Mouse (Mus musculus) cerebellum, postnatal 10 days (tissue): ENCODE results near the gene Emc10.
A peak's percentile ranks its signal among the peaks of the same experiment; 100 is the strongest.

Experiments used
- DNase-seq, 2 experiments: peaks; one replicate each; pipeline ENCODE4 v3.0.0; 2021; ENCODE audit warnings: mixed read lengths in 2 of 2

Gene Emc10

DNA sequence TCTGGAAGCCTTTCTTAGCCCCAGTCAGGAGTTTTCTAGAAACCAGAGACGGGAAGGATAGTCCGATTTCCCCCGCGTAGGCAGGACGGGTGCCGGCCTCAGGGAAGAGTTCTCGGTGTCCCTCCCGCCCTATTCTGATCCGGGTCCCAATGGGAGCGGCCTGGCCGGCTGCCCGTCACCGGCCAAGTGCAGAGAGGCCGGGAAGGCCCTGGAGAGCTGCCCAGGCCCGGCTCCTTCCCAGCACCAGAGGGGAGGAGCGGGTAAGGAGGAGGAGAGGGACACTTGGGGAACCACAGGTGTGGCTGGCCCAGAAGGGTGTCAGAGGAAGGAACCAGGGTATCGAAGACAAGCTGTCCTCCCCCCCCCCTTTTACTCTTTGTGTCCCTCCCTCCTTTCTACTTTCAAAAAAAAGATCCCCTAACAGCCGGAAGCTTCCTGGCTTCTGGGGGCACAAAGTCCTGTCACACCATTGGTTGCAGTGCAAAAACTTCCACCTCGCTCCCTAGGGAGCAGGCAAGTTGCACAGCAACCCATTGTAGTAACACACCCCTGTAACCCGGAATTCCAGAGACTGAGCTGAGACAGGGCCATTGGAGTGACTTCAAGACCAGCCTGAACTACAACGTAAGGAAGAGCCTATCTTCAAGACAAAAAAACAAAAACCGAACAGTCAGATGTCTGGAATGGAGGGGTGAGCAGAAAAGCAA lies 28.9 kb upstream of the Emc10 start:
- DNase-seq: peak; percentile 80 to 85

DNA sequence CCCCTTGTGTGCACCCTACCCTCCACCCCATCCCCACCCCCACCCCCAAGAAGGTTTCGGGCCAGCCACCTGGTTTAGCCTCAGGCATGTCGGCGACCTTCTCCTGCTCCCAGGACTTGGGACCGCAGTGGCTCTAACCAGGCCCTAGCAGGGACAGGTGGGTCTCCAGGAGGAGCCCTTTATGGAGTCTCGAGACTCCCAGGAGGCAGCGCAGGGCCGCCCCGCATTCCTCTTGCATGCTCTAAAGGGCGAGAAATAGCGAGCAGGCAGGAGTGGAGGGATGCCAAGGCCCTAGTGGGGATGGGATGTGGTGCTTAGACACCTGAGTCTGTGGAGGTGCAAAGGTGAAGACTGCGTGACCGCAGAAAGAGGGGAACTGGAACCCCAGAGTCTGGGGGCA lies 28.2 kb upstream of the Emc10 start, which contains the start of gene Mybpc2:
Gene Mybpc2, minus strand, starts transcription at position 155 of the 400 bp plus-strand sequence.
- peak; percentile 45 to 57 for DNase-seq

DNA sequence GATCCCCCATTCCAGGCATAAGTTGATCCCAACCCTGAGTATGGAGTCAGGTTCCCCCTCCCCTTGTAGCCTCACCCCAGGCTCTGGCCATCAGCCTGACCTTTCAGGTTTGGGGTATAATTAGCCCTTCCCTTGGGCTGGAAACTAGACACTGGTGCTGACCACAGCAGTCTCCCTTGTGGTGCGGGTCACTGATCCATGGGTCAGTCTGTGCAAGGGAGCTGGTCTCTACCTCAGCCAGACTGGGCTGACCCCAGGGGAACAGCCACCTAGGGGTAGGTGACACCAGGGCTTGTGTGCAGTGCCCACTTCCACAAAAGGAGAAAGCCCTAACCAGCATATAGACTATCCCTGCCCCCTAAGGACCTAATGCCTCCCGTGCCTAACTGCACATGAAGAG lies 26.7 kb upstream of the Emc10 start:
- DNase-seq: no peak

DNA sequence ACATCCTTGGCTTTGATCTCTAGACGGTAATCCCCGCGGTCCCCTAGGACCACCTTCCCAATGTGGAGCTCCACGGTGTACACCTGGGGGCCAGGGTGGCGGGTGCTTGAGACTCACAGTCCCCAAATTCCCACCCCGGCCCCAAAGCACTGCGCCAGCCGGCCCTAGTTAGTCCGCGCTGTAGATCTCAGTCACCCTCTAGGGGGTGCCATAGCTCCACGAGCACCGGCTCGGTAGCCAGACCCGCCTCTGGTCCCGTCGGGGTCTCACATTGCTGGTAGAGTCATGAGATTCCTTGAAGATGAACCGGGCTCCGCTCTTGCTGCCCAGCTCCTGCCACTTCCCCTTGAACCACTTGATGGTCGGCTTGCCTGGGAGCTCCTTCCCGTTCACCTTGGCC lies 25.4 kb upstream of the Emc10 start:
- peak; percentile 88 to 90 for DNase-seq

DNA sequence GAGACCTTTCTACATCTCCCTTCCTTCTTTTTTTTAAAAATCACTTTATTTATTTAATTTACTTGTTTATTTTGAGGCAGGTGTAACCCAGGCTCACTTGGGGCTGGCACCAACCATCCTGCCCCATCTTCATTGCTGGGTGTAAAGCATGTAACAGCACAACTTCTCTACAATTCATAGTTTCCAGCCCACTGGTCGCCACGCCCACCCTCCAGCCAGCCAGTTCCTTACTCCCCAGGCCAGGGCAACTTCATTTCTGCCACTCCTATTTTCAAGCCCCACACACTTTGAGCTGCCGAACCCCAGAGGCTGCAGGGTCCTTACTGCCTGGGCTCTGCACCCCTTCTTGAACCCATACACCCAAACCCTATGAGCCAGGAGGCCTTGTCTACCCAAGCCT lies 24.7 kb upstream of the Emc10 start:
- no peak for DNase-seq

DNA sequence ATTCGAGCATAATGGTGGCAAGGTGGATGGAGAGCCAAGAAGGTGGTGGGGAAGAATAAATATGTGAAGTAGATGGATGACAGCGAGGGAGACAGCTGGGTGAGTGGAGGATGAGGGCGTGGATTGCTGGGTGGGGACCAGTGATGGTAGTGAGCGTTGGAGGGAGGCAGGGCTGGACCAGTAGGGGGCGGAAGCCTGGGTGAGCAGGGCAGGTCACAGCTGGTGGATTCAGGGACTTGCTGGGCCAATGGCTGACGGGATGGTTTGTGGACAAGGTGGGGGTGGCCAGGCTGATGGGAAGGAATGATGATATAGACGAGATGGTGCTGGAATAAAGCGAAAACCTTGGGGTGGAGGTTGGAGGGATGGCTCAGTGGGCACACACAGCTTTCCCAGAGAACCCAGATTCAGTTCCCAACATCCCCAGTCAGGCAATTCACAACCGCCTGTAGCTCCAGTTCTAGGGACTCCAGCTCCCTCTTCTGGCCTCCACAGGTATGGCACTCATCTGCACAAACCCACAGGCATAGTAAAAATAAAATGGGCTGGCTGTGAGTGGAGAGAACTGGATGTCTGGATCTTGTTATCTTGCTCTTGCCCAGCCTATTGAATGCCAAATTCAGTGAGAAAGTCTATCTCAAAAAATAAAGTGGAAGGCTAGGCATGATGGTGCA lies 23.0 kb upstream of the Emc10 start:
- no peak for DNase-seq

DNA sequence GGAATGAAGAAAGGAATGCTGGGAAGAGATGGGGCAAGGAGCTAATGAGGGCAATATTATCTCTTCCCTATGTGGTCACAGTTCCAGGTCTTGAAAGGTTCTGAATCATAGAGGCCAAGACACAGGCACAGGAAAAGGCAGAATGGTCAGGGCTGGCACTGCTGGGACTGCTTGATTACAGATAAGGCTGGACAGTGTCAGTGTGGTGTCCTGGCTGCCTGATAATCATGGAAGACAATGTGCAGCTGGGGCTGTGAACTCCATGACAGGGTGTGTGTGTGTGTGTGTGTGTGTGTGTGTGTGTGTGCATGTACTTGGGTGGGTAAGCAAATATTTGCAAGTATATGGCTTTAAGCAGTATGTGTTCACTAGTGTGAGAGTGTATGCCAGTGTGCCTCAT lies 11.2 kb upstream of the Emc10 start:
- no peak for DNase-seq

DNA sequence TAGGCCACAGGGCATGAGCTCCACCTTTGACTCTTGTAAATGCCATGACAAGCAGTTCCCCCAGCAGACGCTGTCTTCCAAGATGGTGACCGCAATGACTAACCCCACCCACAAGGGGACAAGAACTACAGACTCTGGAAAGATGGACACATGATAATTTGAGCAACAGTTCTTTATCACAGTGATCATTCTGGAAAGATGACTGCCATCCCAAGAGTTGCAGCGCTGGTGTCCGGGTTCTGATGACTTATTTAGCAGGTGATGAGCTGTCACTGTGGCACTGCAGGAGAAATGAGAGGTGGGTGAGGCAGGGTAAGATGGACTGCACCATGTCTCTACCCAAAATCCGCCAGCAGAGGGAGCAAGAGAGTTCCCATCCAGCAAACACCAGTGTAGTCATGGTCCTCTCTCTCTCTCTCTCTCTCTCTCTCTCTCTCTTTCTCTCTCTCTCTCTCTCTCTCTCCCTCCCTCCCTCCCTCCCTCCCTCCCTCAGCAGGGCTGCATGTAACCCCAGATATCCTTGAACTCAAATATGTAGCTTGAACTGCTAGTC lies 5.3 kb upstream of the Emc10 start:
- DNase-seq: peak; percentile 91 to 93

DNA sequence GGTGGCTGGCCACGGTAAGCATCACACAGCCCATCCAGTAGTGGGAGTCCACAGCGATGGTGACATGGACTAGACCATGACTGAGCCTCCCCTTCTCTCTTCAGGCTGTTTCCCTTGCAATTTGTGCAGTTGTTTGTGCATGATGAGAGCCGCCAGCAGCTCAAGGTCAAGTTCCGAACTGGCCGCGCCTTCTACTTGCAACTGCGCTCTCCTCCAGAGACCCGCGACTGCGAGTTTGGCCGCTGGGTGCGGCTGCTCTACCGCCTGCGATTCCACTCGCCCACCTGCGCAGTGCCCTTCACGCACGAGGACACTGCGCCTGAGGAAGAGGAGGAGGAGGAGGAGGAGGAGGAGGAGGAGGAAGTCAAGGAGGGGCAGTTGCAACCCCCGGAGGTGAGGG lies 3.7 kb upstream of the Emc10 start:
- DNase-seq: peak in 1 of 2 experiments; percentile 4

DNA sequence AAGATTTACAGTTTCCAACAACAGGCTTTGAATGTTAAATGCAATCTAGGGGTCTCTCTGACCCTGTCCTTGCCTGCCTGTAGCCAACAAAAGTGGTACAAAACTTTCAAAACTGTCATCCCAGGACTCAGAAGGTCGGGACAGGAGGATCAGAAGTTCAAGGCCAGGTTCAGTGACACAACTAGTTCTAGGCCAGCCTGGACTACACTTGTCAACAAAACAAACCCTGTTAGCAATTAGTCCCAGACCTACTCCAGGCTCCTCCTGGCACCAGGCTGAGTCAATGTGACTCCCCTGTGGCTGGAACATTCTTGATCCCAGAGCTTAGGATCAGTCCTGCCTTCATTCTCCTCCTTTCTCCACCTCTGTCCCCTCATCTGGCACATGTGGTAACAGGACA lies 2.6 kb upstream of the Emc10 start:
- DNase-seq: peak in 1 of 2 experiments; percentile 7

DNA sequence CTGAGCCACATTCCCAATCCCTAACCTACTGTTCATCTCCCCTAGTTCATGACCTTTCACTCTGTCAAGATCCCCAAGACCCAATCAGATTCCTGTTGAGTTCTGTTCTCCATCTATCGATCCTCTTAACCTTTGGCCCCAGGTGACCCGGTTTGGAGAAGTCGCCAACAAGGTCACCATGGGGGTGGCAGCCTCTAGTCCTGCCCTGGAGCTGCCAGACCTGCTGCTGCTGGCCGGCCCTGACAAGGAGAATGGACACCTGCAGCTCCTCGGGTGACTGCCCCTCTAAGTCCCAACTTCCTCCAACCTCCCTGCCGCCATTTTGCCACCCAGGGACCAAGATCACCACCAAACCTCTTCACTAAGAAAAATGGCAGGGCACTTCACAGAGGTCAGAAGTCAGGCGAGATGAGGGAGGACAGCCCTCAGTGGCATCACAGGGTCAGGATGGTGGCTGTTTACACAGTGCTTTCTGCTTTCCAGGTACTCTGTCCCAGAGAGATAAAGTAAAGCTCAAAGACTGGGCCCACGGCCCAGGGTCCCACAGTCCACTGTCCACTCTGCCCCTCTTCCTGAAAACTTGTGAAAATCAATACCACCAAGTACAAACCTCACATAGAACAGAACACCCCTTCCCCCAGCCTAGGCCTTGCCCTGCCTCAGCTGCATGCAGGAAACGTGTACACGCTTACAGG lies 1.2 kb upstream of the Emc10 start:
- peak; percentile 36 to 38 for DNase-seq

DNA sequence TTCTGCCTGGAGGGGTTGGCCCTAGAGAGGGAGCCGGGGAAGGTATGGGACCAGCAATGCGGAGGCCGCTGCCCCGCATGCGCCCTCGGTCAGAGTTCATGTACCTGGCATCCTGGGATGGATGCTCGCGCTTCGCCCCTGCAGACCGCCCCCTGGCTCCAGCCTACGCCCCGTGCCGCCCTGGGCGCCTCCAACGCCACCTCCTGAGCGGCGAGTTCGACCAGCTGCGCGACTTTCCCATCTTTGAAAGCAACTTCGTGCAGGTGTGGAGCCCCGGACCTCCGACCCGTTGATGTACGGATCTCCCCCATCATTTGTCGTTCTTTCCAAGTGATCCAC lies 411 bp upstream of the Emc10 start:
- no peak for DNase-seq

DNA sequence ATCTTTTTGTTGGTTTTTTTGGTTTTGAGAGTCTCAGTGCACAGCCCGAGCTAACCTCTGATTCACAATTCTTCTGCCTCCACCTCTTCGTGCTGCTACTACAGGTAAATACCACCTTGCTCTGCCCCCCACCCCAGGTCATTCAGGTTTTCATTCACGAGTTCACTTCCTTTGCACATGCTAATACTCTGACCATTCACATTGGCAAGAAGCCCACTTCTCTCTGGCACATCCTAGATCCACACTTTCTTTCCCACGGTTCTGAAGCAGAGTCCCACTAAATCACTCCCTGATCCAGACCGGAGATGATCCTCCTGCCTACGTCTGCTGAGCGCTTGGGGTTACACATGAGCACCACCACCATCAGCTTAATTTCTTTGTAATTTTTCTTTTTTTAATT lies 1.2 kb downstream of the Emc10 start:
- DNase-seq: peak in 1 of 2 experiments; percentile 47

DNA sequence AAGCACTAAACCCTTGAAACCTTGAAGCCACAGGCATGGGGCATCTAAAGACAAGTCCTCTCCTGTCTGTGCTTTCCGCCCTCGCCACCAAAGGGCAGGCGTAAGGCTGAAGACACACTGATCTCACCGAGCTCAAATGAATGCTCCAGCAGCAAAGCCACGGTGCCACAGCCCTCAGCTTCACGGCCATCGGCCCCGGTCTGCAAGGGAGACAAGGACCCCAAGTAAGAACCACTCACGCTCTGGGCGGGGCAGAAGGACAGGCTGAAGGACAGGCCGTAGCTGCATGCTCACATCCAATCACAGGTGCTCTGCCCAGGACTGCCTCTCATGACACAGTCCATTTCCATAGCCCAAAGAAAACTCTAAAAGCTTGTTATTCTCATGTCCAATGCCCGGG lies 1.6 kb downstream of the Emc10 start:
- DNase-seq: peak in 1 of 2 experiments; percentile 11

DNA sequence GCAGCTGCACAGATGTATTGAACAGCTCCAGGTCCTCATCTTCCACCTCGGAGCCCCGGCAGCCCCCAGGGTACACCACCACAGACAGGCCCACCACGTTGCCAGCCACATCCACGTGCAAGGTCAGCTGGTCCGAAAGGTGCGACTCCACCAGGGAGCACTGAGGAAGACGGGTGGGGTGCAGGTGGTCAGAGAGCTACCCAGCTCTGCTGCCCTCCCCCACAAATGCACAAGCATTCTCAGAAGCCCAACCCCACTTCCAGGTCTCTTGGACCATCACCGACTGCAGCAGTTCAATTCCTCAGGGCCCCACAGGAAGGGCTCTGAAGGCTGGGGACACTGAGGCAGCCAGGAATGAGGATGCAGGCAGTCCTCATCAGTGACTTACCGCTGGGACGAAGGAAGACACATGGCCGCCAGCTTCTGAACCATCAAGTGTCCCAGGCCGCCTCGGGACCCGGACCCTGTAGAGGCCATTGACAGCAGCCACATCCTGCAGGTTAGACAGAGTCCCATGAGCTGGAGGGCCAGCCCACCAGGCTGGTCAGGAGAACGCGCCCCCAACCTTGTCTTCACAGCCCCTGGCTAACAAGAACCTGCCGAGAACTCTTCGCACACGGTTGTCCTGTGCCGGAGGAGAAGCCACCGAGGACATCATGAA lies 4.0 kb downstream of the Emc10 start:
- peak; percentile 3 to 5 for DNase-seq

DNA sequence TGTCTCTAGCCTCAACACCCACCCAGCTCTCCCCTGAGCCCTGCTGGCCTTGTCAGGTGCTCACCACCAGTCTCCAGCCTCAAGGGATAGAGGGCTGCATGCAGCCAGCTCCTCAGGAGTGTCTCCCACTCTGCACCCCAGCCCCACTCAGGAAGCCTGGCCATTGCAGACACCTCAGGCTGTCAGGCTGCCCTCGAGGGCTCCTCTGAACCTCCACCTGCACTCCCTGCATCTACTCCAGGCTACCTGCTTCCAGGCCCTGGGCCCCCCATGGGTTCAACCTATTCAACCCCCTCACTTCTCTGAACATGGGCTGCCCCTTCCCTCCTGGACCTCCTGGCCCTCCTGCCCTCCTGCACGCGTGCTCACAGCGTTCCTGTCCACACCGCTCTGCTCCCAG lies 4.9 kb downstream of the Emc10 start:
- peak in 1 of 2 experiments; percentile 11 for DNase-seq

DNA sequence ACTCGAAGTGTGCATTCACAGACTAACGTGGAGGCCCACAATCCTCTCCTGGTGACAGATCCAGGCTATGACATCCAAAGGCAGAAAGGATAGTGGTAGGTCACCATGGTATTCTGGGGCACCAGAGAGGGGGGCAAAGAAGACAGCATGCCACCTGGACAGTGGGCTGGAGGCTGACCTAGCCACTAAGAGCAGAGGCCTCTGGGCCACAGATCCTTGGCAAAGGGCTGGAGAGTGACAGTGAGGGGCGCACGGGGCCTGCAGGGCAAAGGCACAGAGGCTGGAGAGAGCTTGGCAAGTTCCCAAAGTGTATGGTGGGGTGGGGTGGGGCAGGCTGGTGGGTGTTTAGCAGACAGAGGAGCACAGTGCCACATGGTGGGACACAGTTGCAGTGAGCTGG lies 6.0 kb downstream of the Emc10 start:
- peak; percentile 21 to 34 for DNase-seq

DNA sequence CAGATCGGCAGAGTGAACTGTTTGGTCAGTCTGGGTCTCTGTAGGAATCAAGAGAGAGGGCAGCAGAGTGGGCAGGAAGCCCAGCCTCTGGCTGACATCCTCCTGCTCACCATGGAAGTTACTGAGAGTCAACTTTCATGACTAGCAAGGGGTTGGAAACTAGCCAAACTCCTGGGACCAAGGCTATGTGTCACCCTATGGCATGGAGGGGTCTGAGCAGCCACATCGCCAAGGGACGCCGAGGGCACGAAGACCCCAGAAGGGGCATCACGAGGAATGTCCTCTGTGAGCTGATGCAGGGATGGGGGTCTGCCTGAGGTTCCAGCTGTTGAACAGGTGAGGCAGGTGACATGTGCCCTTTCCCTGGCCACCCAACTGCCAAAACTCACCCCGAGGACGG lies 7.8 kb downstream of the Emc10 start:
- DNase-seq: peak; percentile 21 to 37

DNA sequence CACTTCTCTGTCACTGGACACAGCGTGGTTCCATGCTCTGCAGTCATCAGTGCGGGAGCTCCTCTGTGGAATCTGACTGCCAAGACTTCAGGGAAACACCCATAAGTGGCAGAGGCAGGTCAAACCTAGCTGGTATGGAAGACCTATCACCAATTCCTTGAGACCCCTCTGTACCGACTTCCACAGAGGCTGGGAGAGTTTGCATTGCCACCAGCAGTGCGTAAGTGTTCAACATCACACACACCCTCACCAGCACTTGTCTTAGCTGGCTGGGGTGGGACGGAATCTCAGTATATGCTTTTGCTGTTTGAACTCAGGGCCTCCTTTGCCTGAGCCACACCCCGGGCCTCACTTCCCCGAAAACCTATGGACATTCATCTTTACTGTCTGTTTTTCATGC lies 8.4 kb downstream of the Emc10 start:
- peak in 1 of 2 experiments; percentile 4 for DNase-seq

DNA sequence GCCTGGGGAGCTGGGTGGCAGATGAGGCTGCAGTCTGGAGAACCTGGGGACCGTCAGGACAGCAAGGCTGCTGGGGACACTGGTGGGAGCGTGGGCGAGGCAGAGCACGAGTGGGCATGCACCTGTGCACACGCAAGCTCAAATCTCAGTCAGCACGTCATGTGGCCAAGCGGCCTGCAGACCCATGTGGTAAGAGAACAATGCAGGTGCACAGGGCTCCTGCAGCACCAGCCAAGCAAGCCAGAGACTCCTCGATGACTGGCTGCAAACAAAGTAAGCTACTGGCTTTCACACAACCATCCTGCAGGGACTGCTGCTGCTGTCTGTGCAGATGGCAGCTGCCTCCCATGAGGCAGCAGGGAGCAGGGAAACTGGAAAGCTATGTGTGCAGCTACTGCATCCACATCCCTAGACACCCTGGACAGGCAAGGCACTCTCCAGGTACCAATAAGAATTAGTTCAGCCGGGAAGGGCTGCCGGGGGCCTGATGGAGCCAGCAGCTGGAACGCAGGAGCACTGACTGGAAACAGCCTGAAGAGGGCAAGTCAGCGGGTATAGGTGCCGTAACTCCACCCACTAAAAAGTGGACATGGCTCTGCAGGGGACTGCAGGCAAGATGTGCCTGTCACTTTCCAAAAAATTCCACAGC lies 9.3 kb downstream of the Emc10 start:
- DNase-seq: peak; percentile 9 to 12

DNA sequence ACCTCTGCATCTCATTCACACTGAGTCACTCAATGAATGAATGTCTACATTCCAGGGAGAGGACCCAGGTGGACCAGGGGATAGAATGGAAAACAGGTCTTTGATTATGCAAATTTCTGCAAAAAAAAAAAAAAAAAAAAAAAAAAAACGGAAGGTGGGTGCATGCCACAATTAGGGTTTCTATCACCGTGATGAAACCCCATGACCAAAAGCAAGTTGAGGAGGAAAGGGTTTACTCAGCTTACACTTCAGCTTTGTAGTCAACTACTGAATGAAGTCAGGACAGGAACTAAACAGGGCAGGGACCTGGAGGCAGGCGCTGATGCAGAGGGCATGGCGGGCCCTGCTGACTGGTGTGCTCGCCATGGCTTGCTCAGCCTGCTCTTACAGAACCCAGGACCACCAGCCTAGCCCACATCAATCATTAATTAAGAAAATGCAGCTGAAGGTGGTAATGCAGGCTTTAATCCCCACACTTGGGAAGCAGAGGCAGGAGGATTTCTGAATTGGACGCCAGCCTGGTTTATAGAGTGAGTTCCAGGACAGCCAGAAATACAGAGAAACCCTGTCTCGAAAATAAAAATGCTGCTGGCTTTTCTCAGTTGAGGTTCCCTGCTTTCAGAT lies 10.6 kb downstream of the Emc10 start:
- peak; percentile 4 to 14 for DNase-seq
